Mouse (Mus musculus): ENCODE data around the gene Gm4763. TPM values are rescaled to one million over a fixed set of nuclear protein-coding genes. Genes with fewer than 3 reads are reported as not detected.

The Gm4763 gene
- total and polyA plus RNA-seq, 3 experiments = not detected

- no peak for TF ChIP-seq EP300 (IDR thresholded peaks at IDR 0.05; ENCODE audit: insufficient read depth, low read depth, low read length)
- TF ChIP-seq POLR2A (IDR thresholded peaks at IDR 0.05; ENCODE audit: insufficient read depth, low read depth, low read length) = no peak
- no peak for TF ChIP-seq CTCF (IDR thresholded peaks at IDR 0.05)
- Histone ChIP-seq H3K4me1 (ENCODE audit: control insufficient read depth, insufficient read depth, low read length) (no peaks in the 10 kb centered on the region), H3K4me3 (no peak within 1 kb of the TSS), H3K36me3 (ENCODE audit: control insufficient read depth, insufficient read depth, low read length) (no peaks in the 10 kb centered on the region), H3K9ac (ENCODE audit: low read depth, low read length) (no peak within 1 kb of the TSS), H3K79me2 (replicated peaks; ENCODE audit: control insufficient read depth, insufficient read depth, low read length) (no peaks in the 10 kb centered on the region), H3K27me3 (ENCODE audit: control insufficient read depth, insufficient read depth, low read length) (no peaks in the 10 kb centered on the region), H3K27ac (no peak within 1 kb of the TSS)
- DNase-seq = no peak
- WGBS = 63% methylated on average over 6 of the region's 6 CpGs
- intact Hi-C loops (cut with DNase I) = no loop called here
Observed at GRCm38 (mm10) chr7:24760211-24760610, 33.5 kb upstream of the Gm4763 start, which contains the start of gene Cd177. Gene Cd177 (minus strand): TSS chr7:24760311.

GRCm38 (mm10) chr7:24758520-24758919, 31.8 kb upstream of the Gm4763 start:
- H3K9ac ChIP-seq (ENCODE audit: low read depth, low read length) = no peak overlapping the region
- no peaks in the 10 kb centered on the region for H3K79me2 ChIP-seq (replicated peaks; ENCODE audit: control insufficient read depth, insufficient read depth, low read length)
- WGBS = 72% methylated on average over 1 of the region's 1 CpGs
- no peak overlapping the region for H3K27ac ChIP-seq
- no peak for DNase-seq
- no peaks in the 10 kb centered on the region for H3K27me3 ChIP-seq (ENCODE audit: control insufficient read depth, insufficient read depth, low read length)
- H3K36me3 ChIP-seq (ENCODE audit: control insufficient read depth, insufficient read depth, low read length) = no peaks in the 10 kb centered on the region
- no peak overlapping the region for H3K4me3 ChIP-seq
- intact Hi-C loops (cut with DNase I) = no loop called here
- TF ChIP-seq EP300 (IDR thresholded peaks at IDR 0.05; ENCODE audit: insufficient read depth, low read depth, low read length) (no peak), CTCF (IDR thresholded peaks at IDR 0.05) (no peak), POLR2A (IDR thresholded peaks at IDR 0.05; ENCODE audit: insufficient read depth, low read depth, low read length) (no peak)
- H3K4me1 ChIP-seq (ENCODE audit: control insufficient read depth, insufficient read depth, low read length) = no peaks in the 10 kb centered on the region

DNA sequence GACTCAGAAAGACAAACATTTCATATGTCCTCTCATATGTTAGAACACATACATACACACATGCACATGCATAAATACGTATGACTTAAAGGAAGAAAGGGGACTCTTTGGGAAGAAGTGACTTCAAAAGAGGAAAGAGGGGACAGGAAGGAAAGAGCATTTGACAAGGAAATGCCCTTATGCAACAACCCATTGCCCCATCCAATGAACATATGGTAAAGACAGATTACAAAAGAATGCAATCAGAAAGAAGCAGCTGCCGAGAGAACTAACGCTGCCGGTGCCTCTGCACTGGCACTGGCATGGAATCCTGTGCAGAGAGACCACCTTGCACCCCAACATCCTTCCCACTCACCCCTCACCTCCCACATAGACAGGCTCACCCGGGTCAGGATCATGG, 26.8 kb upstream of the Gm4763 start:
- Histone ChIP-seq H3K4me3 (no peak overlapping the region), H3K4me1 (ENCODE audit: control insufficient read depth, insufficient read depth, low read length) (no peaks in the 10 kb centered on the region), H3K9ac (ENCODE audit: low read depth, low read length) (no peak overlapping the region), H3K36me3 (ENCODE audit: control insufficient read depth, insufficient read depth, low read length) (no peaks in the 10 kb centered on the region), H3K27ac (no peak overlapping the region), H3K27me3 (ENCODE audit: control insufficient read depth, insufficient read depth, low read length) (no peaks in the 10 kb centered on the region), H3K79me2 (replicated peaks; ENCODE audit: control insufficient read depth, insufficient read depth, low read length) (no peaks in the 10 kb centered on the region)
- intact Hi-C loops (cut with DNase I) = no loop called here
- DNase-seq = no peak
- 38% methylated on average over 5 of the region's 5 CpGs for WGBS
- TF ChIP-seq CTCF (IDR thresholded peaks at IDR 0.05) (no peak), EP300 (IDR thresholded peaks at IDR 0.05; ENCODE audit: insufficient read depth, low read depth, low read length) (no peak), POLR2A (IDR thresholded peaks at IDR 0.05; ENCODE audit: insufficient read depth, low read depth, low read length) (no peak)

GRCm38 (mm10) chr7:24751610-24752009, 24.9 kb upstream of the Gm4763 start:
- DNase-seq = no peak
- no peak overlapping the region for H3K4me3 ChIP-seq
- H3K4me1 ChIP-seq (ENCODE audit: control insufficient read depth, insufficient read depth, low read length) = no peaks in the 10 kb centered on the region
- intact Hi-C loops (cut with DNase I) = no loop called here
- TF ChIP-seq CTCF (IDR thresholded peaks at IDR 0.05) = no peak
- TF ChIP-seq POLR2A (IDR thresholded peaks at IDR 0.05; ENCODE audit: insufficient read depth, low read depth, low read length) = no peak
- no peak for TF ChIP-seq EP300 (IDR thresholded peaks at IDR 0.05; ENCODE audit: insufficient read depth, low read depth, low read length)
- H3K9ac ChIP-seq (ENCODE audit: low read depth, low read length) = no peak overlapping the region
- no peaks in the 10 kb centered on the region for H3K27me3 ChIP-seq (ENCODE audit: control insufficient read depth, insufficient read depth, low read length)
- H3K27ac ChIP-seq = no peak overlapping the region
- WGBS = 74% methylated on average over 2 of the region's 2 CpGs
- H3K36me3 ChIP-seq (ENCODE audit: control insufficient read depth, insufficient read depth, low read length) = no peaks in the 10 kb centered on the region
- H3K79me2 ChIP-seq (replicated peaks; ENCODE audit: control insufficient read depth, insufficient read depth, low read length) = no peaks in the 10 kb centered on the region

- Histone ChIP-seq H3K27ac (no peak overlapping the region), H3K79me2 (replicated peaks; ENCODE audit: control insufficient read depth, insufficient read depth, low read length) (no peaks in the 10 kb centered on the region), H3K9ac (ENCODE audit: low read depth, low read length) (no peak overlapping the region), H3K4me3 (no peak overlapping the region), H3K4me1 (ENCODE audit: control insufficient read depth, insufficient read depth, low read length) (no peaks in the 10 kb centered on the region), H3K36me3 (ENCODE audit: control insufficient read depth, insufficient read depth, low read length) (no peaks in the 10 kb centered on the region), H3K27me3 (ENCODE audit: control insufficient read depth, insufficient read depth, low read length) (no peaks in the 10 kb centered on the region)
- WGBS = 19% methylated on average over 4 of the region's 4 CpGs
- DNase-seq = no peak
- no peak for TF ChIP-seq CTCF (IDR thresholded peaks at IDR 0.05)
- TF ChIP-seq POLR2A (IDR thresholded peaks at IDR 0.05; ENCODE audit: insufficient read depth, low read depth, low read length) = no peak
- no peak for TF ChIP-seq EP300 (IDR thresholded peaks at IDR 0.05; ENCODE audit: insufficient read depth, low read depth, low read length)
- intact Hi-C loops (cut with DNase I) = no loop called here
Observed at GRCm38 (mm10) chr7:24750695-24751094, 24.0 kb upstream of the Gm4763 start.

- no peak for DNase-seq
- Histone ChIP-seq H3K27ac (no peak overlapping the region), H3K79me2 (replicated peaks; ENCODE audit: control insufficient read depth, insufficient read depth, low read length) (no peaks in the 10 kb centered on the region), H3K27me3 (ENCODE audit: control insufficient read depth, insufficient read depth, low read length) (no peaks in the 10 kb centered on the region), H3K36me3 (ENCODE audit: control insufficient read depth, insufficient read depth, low read length) (no peaks in the 10 kb centered on the region), H3K4me3 (no peak overlapping the region), H3K9ac (ENCODE audit: low read depth, low read length) (no peak overlapping the region), H3K4me1 (ENCODE audit: control insufficient read depth, insufficient read depth, low read length) (no peaks in the 10 kb centered on the region)
- 19% methylated on average over 17 of the region's 17 CpGs for WGBS
- TF ChIP-seq CTCF (IDR thresholded peaks at IDR 0.05) = no peak
- TF ChIP-seq EP300 (IDR thresholded peaks at IDR 0.05; ENCODE audit: insufficient read depth, low read depth, low read length) = no peak
- intact Hi-C loops (cut with DNase I) = no loop called here
Observed at GRCm38 (mm10) chr7:24735970-24736670, 9.4 kb upstream of the Gm4763 start.

Data from heart, adult 2 months (tissue).